Mouse (Mus musculus) myocyte (in vitro differentiated cells): ENCODE results near the gene Tas2r126. TPM values are rescaled to one million over a fixed set of nuclear protein-coding genes. Genes with fewer than 3 reads are reported as not detected.
A peak's percentile ranks its signal among the peaks of the same experiment; 100 is the strongest.

ENCODE experiments used
- H3K27me3 ChIP-seq: one replicate; pipeline ENCODE4 v1.6.1; 2011; ENCODE audit not compliant: control insufficient read depth, insufficient read depth, insufficient read length
- H3K36me3 ChIP-seq: one replicate; pipeline ENCODE4 v1.6.1; 2011; ENCODE audit not compliant: control insufficient read depth, insufficient read depth
- H3K4me2 ChIP-seq: one replicate; pipeline ENCODE4 v1.6.1; 2011; ENCODE audit warnings: low read depth, control low read depth
- H3K4me3 ChIP-seq: one replicate; pipeline ENCODE4 v1.5.1; 2011; ENCODE audit warnings: mild to moderate bottlenecking, control low read depth, moderate library complexity
- H3K79me2 ChIP-seq: one replicate; pipeline ENCODE4 v1.6.1; 2011; ENCODE audit not compliant: control insufficient read depth, insufficient read depth
- H3ac ChIP-seq: one replicate; pipeline ENCODE4 v1.6.1; 2011; ENCODE audit not compliant: control insufficient read depth, insufficient read length
- CEBPB ChIP-seq: IDR thresholded peaks from 2 replicates; pipeline ENCODE4 v1.6.1; 2011; ENCODE audit warnings: mild to moderate bottlenecking, moderate library complexity; ENCODE audit not compliant: poor library complexity, insufficient read depth, severe bottlenecking
- MAX ChIP-seq: IDR thresholded peaks from one replicate; pipeline ENCODE4 v1.6.1; 2011; ENCODE audit warnings: low read depth, mild to moderate bottlenecking, control low read depth
- MYOD1 ChIP-seq, 3 experiments: IDR thresholded peaks; one replicate each; pipeline ENCODE4 v1.6.1; 2011; ENCODE audit warnings: control low read depth in 2 of 3, low read depth in 2 of 3, mild to moderate bottlenecking in 2 of 3, moderate library complexity in 1 of 3; ENCODE audit not compliant: insufficient read length in 2 of 3, control insufficient read depth in 1 of 3
- MYOG ChIP-seq, 3 experiments: IDR thresholded peaks; one replicate each; pipeline ENCODE4 v1.6.1; 2011; ENCODE audit warnings: control low read depth in 2 of 3, low read depth in 2 of 3, mild to moderate bottlenecking in 2 of 3; ENCODE audit not compliant: insufficient read length in 2 of 3, control insufficient read depth in 1 of 3, insufficient read depth in 1 of 3
- POLR2A ChIP-seq: IDR thresholded peaks from one replicate; pipeline ENCODE4 v1.6.1; 2011; ENCODE audit warnings: low read depth, mild to moderate bottlenecking, control low read depth, moderate library complexity; ENCODE audit not compliant: insufficient read length
- POLR2AphosphoS2 ChIP-seq: IDR thresholded peaks from one replicate; pipeline ENCODE4 v1.6.1; 2011; ENCODE audit warnings: low read depth, control low read depth; ENCODE audit not compliant: insufficient read length
- REST ChIP-seq: IDR thresholded peaks from one replicate; pipeline ENCODE4 v1.6.1; 2011; ENCODE audit warnings: mild to moderate bottlenecking, control low read depth, moderate library complexity; ENCODE audit not compliant: insufficient read depth, insufficient read length
- SRF ChIP-seq: IDR thresholded peaks from one replicate; pipeline ENCODE4 v1.6.1; 2011; ENCODE audit warnings: low read depth; ENCODE audit not compliant: control insufficient read depth, insufficient read length
- TCF12 ChIP-seq: IDR thresholded peaks from one replicate; pipeline ENCODE4 v1.6.1; 2011; ENCODE audit warnings: mild to moderate bottlenecking, control low read depth; ENCODE audit not compliant: poor library complexity, insufficient read depth, severe bottlenecking
- TCF3 ChIP-seq: IDR thresholded peaks from one replicate; pipeline ENCODE4 v1.6.1; 2011; ENCODE audit warnings: low read depth, control low read depth; ENCODE audit not compliant: insufficient read length
- USF1 ChIP-seq: IDR thresholded peaks from one replicate; pipeline ENCODE4 v1.6.1; 2011; ENCODE audit warnings: low read depth, mild to moderate bottlenecking, control low read depth, moderate library complexity
- polyA plus RNA-seq: library from polyadenylated mRNA; unstranded; fragments of >200 nt; fragmentation: generic; extraction: Trizol; gene quantifications from one replicate; pipeline ENCODE4 v1.2.1, GENCODE M21; 2012; ENCODE audit warnings: missing spikeins

The Tas2r126 gene
- not detected for polyA plus RNA-seq

DNA sequence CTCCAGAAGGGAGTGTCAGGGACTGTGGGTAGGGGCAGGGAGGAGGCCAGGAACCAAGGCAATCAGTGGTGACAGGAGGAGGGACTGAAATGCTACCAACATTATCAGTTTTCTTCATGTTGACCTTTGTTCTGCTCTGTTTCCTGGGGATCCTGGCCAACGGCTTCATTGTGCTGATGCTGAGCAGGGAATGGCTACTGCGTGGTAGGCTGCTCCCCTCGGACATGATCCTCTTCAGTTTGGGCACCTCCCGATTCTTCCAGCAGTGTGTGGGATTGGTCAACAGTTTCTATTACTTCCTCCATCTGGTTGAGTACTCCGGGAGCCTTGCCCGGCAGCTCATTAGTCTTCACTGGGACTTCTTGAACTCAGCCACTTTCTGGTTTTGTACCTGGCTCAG, at the start of gene Tas2r126:
Tas2r126 (plus strand) TSS at position 90 of the 400 bp plus-strand sequence.
- TF ChIP-seq MYOD1 (IDR thresholded peaks at IDR 0.05; ENCODE audit: control insufficient read depth in 1 of 3, insufficient read length in 2 of 3, low read depth in 2 of 3) (no peak), MAX (no peak)
- Histone ChIP-seq H3K79me2 (no peaks in the 10 kb centered on the region), H3K4me2 (no peak within 1 kb of the TSS), H3K36me3 (no peaks in the 10 kb centered on the region), H3ac (no peak within 1 kb of the TSS), H3K4me3 (no peak within 1 kb of the TSS), H3K27me3 (no peaks in the 10 kb centered on the region)

- H3ac ChIP-seq, result no peak overlapping the region
- peak; percentile 93 to 100 (median 98) for TF ChIP-seq MYOG (IDR thresholded peaks at IDR 0.05; ENCODE audit: control insufficient read depth in 1 of 3, insufficient read depth in 1 of 3, insufficient read length in 2 of 3, low read depth in 2 of 3)
- TF ChIP-seq TCF12, result peak; percentile 98
- no peak for TF ChIP-seq SRF
- peak; percentile 99 for TF ChIP-seq TCF3
- TF ChIP-seq MYOD1 (IDR thresholded peaks at IDR 0.05; ENCODE audit: control insufficient read depth in 1 of 3, insufficient read length in 2 of 3, low read depth in 2 of 3), result peak; percentile 98 to 100 (median 100)
- no peak for TF ChIP-seq REST
- TF ChIP-seq POLR2AphosphoS2, result peak; percentile 50
- TF ChIP-seq USF1, result no peak
- no peak for TF ChIP-seq MAX
- no peak for TF ChIP-seq CEBPB
- H3K27me3 ChIP-seq, result no peaks in the 10 kb centered on the region
- H3K36me3 ChIP-seq, result no peaks in the 10 kb centered on the region
- peak overlapping the region; percentile 52 for H3K4me2 ChIP-seq
- H3K4me3 ChIP-seq, result no peak overlapping the region
- H3K79me2 ChIP-seq, result no peaks in the 10 kb centered on the region
These were observed 48.7 kb upstream of the Tas2r126 start for GRCm38 (mm10) chr6:42385635-42386034.

DNA sequence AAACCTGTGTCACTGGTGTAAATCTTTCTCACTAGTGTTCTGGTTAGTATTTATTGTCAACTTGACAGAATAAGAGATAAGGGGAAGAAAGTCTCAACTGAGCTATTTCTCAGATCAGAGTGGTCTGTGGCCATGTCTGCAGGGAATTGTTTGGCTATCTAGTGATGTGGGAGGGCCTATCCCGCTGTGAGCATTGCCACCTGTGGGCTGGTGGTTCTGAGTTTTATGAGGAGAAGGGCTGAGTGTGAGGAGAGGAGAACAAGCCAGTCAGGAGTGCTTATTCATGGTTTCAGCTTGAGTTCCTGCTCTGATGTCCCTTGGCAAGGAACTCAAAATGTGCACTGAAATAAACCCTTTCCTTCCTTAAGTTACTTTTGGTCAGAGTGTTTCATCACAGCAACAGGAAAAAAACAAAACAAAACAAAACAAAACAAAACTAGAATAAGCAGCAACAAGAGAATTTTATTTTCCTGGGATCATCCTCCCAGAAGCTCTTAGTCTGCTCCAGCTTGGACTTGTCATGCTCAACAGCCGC, 42.5 kb upstream of the Tas2r126 start:
- no peaks in the 10 kb centered on the region for H3K27me3 ChIP-seq
- no peaks in the 10 kb centered on the region for H3K36me3 ChIP-seq
- H3K79me2 ChIP-seq, result no peaks in the 10 kb centered on the region
- H3ac ChIP-seq, result no peak overlapping the region
- no peak overlapping the region for H3K4me3 ChIP-seq
- peak in 2 of 3 experiments; percentile 25 to 47 for TF ChIP-seq MYOD1 (IDR thresholded peaks at IDR 0.05; ENCODE audit: control insufficient read depth in 1 of 3, insufficient read length in 2 of 3, low read depth in 2 of 3)
- no peak for TF ChIP-seq SRF
- H3K4me2 ChIP-seq, result peak overlapping the region; percentile 56

- TF ChIP-seq POLR2AphosphoS2 (peak; percentile 64), POLR2A (peak; percentile 29), TCF12 (no peak), TCF3 (no peak), MYOG (IDR thresholded peaks at IDR 0.05; ENCODE audit: control insufficient read depth in 1 of 3, insufficient read depth in 1 of 3, insufficient read length in 2 of 3, low read depth in 2 of 3) (peak in 2 of 3 experiments; percentile 53 to 63), MYOD1 (IDR thresholded peaks at IDR 0.05; ENCODE audit: control insufficient read depth in 1 of 3, insufficient read length in 2 of 3, low read depth in 2 of 3) (peak; percentile 3 to 49 (median 32)), CEBPB (peak; percentile 99)
These were observed 38.1 kb upstream of the Tas2r126 start for GRCm38 (mm10) chr6:42395960-42396809.

GRCm38 (mm10) chr6:42397041-42397657, 37.2 kb upstream of the Tas2r126 start:
- Histone ChIP-seq H3K79me2 (no peaks in the 10 kb centered on the region), H3K4me2 (peak overlapping the region; percentile 66), H3K27me3 (no peaks in the 10 kb centered on the region), H3ac (no peak overlapping the region), H3K4me3 (no peak overlapping the region), H3K36me3 (no peaks in the 10 kb centered on the region)
- TF ChIP-seq MYOD1 (IDR thresholded peaks at IDR 0.05; ENCODE audit: control insufficient read depth in 1 of 3, insufficient read length in 2 of 3, low read depth in 2 of 3) (no peak), TCF3 (no peak), SRF (no peak), POLR2A (no peak), POLR2AphosphoS2 (no peak)

More at GRCm38 (mm10) chr6:42395960-42396809, 38.1 kb upstream of the Tas2r126 start:
- Histone ChIP-seq H3K79me2 (no peaks in the 10 kb centered on the region), H3ac (no peak overlapping the region), H3K4me3 (no peak overlapping the region), H3K36me3 (no peaks in the 10 kb centered on the region), H3K4me2 (peak overlapping the region; percentile 66), H3K27me3 (no peaks in the 10 kb centered on the region)
